Mouse (Mus musculus) spleen, embryonic (tissue): ENCODE measurements around the gene Syce1.

Experiments used
- CTCF ChIA-PET: fragments of 350-600 bp; sonication (Branson Sonifier 250); formaldehyde crosslinking; loops from one replicate; lab custom pipeline; 2022; lab: Charles Lee

The Syce1 gene

GRCm38 (mm10) chr7:140787406-140788052, at the start of gene Syce1:
Gene Syce1 (minus strand): TSS chr7:140787852.
- CTCF ChIA-PET: no interaction called here

DNA sequence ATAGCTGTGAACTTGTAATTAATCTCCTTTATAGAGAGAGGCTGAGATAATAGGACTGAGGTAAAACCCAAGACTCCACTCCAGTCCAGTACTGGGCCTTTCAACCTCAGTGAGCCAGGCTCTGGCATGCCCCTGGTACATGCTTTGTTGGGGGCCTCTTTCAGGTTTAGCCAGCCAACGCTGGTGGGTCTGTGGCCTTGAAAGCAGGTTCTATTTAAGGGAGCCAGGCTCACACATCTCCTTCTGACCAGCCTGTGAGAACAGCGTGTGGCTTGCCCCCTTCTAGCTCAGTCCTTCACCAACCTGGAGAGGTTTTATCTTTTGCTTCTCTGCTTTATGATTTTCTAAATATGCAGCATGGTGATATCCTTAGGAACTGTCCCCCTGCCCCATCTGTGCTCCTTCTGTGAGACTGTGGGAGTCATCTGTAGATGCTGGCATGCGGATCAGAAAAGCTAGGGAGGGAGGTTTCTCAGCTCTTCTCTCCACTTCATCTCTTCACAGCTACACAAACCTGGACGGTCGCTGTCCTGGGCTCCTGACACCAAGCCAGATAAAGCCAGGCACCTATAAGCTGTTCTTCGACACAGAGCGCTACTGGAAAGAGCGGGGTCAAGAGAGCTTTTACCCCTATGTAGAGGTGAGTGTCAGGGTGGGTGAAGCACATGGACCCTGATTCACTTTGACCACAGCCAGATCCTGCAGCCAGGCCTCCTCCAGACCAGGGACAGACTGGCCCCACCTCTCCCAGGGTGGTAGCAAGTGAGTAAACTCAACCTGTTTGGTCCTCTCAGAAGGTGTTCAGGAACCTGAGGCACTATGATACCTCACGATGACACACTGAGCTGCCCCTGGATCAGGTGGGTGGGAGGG, 48.8 kb upstream of the Syce1 start:
- CTCF ChIA-PET: interaction anchor here (0.5 kb wide), 1 partner anchor 651 kb away, joined by 4 read pairs; no protein-coding TSS in a partner anchor

- CTCF ChIA-PET: no interaction called here
Observed at GRCm38 (mm10) chr7:140835758-140836087, 48.1 kb upstream of the Syce1 start.

DNA sequence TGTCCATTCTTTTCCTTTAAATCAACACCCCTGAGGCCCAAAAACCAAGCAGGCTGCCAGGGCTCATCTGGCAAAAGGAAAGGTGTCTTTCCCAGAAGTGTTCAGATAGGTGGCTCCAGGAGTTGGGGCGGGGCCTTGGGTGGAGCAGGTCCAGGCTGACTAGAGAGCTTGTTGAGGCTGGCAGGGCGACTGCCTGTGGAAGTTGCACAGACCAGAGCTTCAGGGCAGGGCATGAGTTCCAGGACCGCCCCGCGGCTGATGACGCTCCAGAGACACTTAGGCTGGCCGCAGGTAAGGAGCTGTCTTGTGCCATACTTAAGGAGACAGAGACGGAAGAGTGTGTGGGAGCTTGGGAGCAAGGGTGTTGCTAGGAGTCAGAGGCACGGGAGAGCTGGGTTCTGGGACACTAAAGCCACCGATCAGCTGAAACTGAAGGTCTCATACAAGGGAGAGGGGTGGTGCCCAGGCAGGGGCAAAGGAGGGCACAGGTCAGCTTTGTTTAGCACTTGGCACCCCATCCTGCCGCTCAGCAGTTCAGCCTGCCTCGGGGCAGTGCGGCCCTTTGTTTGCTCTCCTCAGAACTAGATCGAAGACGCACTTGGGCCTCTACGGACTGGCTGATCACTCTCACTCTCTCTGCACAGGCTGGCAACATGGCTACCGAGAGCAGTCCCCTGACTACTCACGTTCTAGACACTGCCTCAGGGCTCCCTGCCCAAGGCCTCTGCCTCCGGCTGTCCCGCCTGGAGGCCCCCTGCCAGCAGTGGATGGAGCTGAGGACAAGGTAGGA, 47.5 kb upstream of the Syce1 start, which contains the start of gene Urah:
Gene Urah (plus strand): TSS at position 51 of the 790 bp plus-strand sequence.
- CTCF ChIA-PET: no interaction called here

- CTCF ChIA-PET: no interaction called here
Observed at GRCm38 (mm10) chr7:140833341-140833740, 45.7 kb upstream of the Syce1 start.

- CTCF ChIA-PET: no interaction called here
Observed at GRCm38 (mm10) chr7:140831447-140831846, 43.8 kb upstream of the Syce1 start.

DNA sequence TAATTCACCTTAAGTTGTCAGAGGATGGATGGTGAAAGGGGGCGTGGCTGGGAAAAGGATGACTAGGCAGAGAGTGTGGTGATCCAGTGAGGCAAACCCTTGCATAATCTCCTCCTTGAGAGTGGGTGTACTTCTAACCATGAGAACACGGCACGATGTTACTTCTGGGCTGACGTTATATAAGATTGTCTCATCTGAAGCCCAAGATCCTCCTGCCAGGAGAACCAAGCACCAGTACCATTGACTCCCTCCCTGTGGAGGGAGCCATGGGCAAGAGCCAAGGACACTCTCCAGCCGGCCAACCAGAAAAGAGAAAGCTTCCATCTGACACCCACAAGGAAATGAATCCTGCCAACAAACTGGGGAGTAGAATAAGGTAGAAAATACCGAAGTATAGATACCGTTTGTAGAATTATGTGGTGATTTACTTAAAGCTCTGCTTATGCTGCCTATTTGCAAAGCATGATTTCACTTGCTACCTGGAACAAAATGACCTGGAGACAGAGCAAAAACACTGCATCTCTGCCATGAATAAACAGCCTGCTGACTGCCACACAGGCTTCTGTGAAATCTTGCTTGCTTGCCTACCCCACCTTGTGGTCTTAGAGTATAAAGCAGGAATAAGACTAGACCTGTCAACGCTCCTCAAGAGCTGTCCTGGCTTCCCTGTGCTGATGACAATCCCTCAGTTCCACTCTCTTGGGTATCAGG, 40.7 kb upstream of the Syce1 start:
- CTCF ChIA-PET: no interaction called here

- CTCF ChIA-PET: no interaction called here
Observed at GRCm38 (mm10) chr7:140822731-140823130, 35.1 kb upstream of the Syce1 start.

DNA sequence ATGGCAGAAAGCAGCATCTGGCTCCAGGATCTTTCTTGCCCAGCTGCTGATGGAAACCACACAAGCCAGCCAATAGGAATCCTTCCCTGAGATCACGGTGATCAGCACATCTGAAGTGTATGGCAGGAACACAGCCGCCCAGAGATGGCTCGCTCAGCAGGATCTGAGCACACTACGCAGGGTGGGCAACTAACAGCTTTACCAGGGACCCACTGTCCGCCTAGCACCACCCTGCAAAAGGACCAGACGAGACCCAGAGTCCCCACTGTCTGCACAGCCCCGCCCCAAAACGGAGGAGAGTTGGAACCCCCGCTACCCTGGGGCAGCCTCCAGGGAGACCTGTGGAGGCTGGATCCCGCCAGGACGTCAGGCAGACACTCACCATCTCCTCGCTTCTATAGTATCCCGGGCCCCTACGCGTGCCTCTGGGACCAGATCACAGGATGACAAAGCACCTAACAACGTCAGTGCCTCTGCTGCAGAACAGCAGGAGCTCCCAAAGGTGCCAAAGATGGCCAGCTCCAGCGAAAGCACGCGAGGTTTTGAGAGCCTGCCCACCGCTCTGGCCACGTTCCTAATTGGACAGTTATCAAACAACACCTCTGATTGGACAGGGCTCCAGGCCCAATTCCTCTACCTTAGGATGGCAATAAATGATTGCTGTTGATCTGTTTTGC, 34.1 kb upstream of the Syce1 start, which contains the start of gene Zfp941:
Gene Zfp941 (minus strand): TSS at position 526 of the 677 bp plus-strand sequence.
- CTCF ChIA-PET: interaction anchor here (0.6 kb wide), 2 partner anchors 20 to 814 kb away, joined by 4 to 5 read pairs; no protein-coding TSS in a partner anchor

DNA sequence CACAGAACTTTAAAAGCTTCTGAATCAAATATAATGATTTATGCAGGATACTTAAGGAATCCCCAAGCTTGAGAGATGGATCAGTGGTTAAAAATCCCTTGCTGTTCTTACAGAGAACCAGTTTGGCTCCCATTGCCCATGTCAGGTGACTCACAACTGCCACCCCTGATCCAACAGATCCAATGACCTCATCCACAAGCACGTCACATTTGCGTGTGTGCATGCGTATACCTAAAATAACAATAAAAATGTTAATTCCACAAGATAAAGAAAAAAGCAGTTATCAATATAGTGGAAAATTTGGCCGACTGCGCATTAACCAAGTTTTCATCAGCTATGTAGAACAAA, 33.6 kb upstream of the Syce1 start:
- CTCF ChIA-PET: interaction anchor here (0.6 kb wide), 1 partner anchor 813 kb away, joined by 5 read pairs; no protein-coding TSS in a partner anchor

GRCm38 (mm10) chr7:140820173-140820572, 32.5 kb upstream of the Syce1 start:
- CTCF ChIA-PET: no interaction called here

DNA sequence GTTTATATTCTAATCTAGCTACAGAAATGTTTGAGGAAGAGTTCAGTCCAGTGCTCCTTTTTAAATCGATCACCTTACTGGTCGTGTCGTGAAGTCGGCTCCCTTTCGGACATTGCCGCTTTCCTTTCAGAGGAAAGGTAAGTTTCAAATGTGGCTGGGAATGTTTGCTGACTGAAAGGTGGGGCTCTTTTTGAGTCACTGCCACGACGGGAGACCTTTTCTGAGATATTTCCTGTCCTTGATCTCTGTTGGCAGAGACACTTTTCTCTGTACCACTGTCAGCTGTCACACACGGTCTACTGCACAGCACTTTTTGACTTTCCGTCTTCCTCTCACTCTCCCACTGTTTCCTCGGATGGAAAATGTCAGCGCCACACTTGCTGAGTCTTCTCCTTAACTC, 25.2 kb upstream of the Syce1 start:
- CTCF ChIA-PET: no interaction called here

DNA sequence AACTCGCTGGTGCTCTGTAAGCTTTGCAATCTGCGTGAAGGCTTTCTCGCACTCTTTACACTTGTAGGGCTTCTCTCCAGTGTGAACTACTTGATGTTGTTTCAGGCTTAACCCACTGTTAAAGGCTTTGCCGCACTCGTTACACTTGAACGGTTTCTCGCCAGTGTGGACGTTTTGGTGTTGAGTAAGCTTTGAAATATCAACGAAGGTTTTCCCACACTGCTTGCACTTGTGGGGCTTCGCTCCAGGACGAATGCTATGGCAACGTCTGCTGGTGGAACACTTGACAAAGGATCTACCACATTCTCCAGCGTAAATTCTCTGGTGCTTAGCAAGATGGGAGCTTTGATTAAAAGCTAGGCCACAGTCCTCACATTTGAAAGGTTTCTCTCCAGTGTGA, 24.1 kb upstream of the Syce1 start:
- CTCF ChIA-PET: no interaction called here

- CTCF ChIA-PET: no interaction called here
Observed at GRCm38 (mm10) chr7:140810496-140810895, 22.8 kb upstream of the Syce1 start.

DNA sequence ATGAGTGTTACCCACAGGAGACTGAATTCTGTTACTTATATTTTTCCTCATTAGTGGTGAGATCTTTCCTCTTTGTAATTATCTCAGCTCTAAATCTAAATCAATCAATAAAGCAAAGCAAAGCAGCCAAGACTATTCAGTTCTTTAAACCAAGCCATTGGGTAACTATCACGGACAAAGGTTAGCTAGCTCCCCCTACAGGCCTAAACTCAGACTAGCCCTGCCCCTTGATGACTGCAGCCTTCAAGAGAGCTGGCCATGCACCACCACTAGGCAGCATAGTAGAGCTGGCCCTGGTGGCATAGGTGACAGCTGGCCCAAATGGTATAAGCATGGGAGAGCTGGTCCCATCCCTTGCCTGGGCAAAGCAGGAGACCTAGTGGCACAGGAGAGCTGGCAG, 18.1 kb upstream of the Syce1 start:
- CTCF ChIA-PET: no interaction called here

DNA sequence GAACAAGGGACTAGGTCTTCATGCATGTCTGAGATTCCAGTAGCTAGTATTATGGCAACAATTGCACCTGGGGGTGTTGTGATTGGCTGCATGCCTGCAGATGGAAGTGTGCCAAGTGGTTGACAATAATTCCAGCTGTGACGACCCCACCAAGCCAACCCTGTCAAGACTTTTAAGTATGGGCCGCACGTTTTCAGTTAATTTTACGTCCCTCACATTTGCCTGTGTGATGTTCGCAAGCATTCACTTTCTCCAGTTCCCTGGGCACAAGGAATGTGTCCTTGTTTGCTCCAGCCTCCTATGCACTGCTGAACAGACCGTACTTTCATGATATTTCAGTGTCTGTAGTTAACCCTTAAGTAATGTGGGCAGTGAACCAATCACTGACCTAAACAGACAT, 15.0 kb upstream of the Syce1 start:
- CTCF ChIA-PET: no interaction called here

DNA sequence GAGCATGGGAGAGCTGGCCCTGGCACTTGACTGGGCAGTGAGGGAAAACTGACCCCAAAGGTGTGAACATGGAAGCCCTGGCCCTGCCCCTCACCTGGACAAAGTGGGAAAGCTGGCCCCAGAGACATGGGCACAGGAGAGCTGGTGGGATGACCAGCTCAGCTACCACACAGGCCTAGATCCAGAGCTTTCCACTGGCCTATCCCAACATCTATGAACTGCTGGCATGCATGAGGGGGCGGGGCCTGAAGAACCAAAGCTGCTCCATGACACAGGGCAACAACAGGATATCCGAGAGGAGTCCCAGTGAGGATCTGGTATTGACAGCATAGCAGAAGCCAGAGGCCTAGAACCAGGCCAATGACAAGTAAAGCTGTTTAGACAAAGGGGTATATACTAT, 10.6 kb upstream of the Syce1 start:
- CTCF ChIA-PET: no interaction called here

DNA sequence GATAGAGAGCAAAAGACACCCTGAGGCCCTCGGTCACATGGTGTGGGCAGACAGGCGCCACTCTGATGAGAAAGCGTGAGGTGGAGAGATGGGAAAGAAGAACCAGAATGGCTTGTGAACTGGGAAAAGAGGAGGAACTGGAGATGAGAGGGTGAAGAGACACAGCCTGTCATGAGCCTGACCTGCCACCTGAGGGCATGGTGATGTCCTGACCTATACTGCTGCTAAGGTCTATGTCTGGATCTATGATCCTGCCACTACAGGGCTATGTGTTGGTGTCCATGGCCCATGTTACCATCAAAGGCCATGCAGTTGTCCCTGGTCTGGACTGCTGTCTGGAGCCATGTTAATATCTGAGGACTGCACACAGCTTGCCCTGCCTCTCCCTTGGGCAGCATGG, 10.0 kb upstream of the Syce1 start:
- CTCF ChIA-PET: no interaction called here

DNA sequence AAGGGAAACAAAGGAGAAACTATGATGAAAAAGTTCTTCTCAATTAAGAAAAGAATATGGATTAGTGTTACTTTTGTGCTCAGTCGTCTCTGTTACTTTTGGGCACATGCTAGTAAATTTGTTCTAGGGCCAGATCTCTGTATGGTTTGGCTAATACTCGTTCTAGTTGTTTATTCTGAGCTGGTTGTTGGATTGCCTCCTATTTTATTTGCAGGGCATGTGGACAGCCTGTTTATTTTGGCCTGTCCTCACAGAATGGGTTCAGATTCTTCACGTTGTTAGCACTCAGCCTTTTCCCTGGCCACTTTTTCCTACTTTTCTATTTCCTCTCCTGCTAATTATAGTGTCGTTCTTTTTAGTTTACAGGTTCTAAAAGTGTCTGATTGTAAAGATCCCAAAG, 5.9 kb upstream of the Syce1 start:
- CTCF ChIA-PET: no interaction called here

GRCm38 (mm10) chr7:140788053-140788435, 392 bp upstream of the Syce1 start:
- CTCF ChIA-PET: no interaction called here

DNA sequence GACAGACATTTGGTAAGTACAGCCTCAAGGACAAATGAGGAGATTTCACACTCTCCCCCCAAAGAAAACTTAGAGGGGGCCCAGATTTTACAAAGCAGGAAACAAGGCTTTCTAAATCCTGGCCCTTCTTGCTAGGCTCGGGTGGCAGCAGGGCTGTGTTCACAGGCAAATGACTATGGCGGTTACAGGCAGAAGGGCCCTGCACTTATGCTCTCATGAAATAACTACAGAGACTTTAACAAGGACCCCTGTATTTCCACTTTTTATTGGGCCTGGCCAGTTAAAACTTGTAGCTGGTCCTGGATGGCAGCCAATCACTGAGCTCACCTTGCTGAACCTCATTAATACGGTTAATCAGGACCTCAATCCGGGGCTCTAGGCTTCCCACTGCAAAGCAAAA, 7.1 kb downstream of the Syce1 start:
- CTCF ChIA-PET: no interaction called here
